ENCODE assay signal across 27 mouse cellular contexts in the genomic region with DNA sequence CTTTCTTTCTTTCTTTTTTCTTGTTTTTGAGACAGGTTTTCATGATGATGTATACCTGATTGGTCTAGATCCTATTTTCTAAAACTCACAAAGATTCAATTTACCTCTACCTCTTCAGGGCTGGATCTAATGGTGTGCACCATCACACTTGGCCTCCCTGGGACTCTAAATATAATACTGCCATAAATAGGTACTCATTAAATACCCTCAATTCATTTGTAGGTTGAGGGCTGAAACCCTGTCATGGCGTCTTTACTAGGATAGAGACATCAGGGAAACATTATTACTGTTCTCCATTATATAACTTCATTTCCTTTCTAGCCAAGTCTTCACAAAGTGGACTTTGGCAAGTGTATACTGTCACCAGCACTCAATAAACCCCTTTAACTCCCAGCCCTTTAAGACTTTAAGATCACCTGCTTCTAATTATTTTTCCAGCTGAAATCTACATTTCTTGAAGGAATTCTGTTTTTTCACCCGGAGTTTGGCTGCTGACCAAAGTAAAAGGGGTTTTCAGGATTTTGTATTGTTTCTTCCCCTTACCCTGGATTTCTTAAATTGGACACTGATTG.
A peak's percentile ranks its signal among the peaks of the same experiment; 100 is the strongest.
DNase-seq lines count a peak whose midpoint lies in the region; ATAC-seq and TF ChIP-seq lines count a peak whose summit lies in the region.
"Had no signal": no experiment of that assay in that cellular context is flagged by ENCODE, and none has a peak within 500 bp of the region (broad histone marks: within the 10 kb centered on the region; RNA-seq: fewer than 3 reads in every experiment).

No protein-coding gene starts in this region.

- no peak overlapping the region for H3K9ac ChIP-seq in limb, embryonic 11.5 days (ENCODE audit: low read length)
- no peak overlapping the region for H3K9ac ChIP-seq in limb, embryonic 14.5 days (ENCODE audit: low read depth, low read length, severe bottlenecking)
- H3K9ac ChIP-seq: embryonic facial prominence, embryonic 13.5 days; forebrain, embryonic 12.5 days; forebrain, embryonic 15.5 days; heart, embryonic 13.5 days; hindbrain, embryonic 12.5 days; hindbrain, embryonic 15.5 days had no signal

- no peaks in the 10 kb centered on the region for H3K36me3 ChIP-seq in limb, embryonic 11.5 days (ENCODE audit: control insufficient read depth, insufficient read depth, low read length)
- H3K36me3 ChIP-seq in limb, embryonic 10.5 days = no peaks in the 10 kb centered on the region; the same call in 1 of the 2 replicates
- H3K36me3 ChIP-seq in limb, embryonic 14.5 days (ENCODE audit: control insufficient read depth, insufficient read depth, low read length) = no peaks in the 10 kb centered on the region
- H3K36me3 ChIP-seq in forebrain, embryonic 10.5 days (replicated peaks) = no peaks in the 10 kb centered on the region
- H3K36me3 ChIP-seq: embryonic facial prominence, embryonic 13.5 days; forebrain, embryonic 12.5 days; forebrain, embryonic 15.5 days; G1E; hindbrain, embryonic 12.5 days; hindbrain, embryonic 15.5 days had no signal

- no peak overlapping the region for H3K4me2 ChIP-seq in limb, embryonic 11.5 days (ENCODE audit: low read depth, severe bottlenecking)
- H3K4me2 ChIP-seq in limb, embryonic 14.5 days (replicated peaks; ENCODE audit: low read depth, low read length, severe bottlenecking) = no peak overlapping the region
- H3K4me2 ChIP-seq: embryonic facial prominence, embryonic 13.5 days; forebrain, embryonic 12.5 days; forebrain, embryonic 15.5 days; heart, embryonic 13.5 days; hindbrain, embryonic 12.5 days; hindbrain, embryonic 15.5 days had no signal

- DNase-seq in limb, embryonic 11.5 days (ENCODE audit: low spot score) = no peak
- no peak for DNase-seq in limb, embryonic 10.5 days (ENCODE audit: low spot score)
- DNase-seq in forelimb bud, embryonic 11.5 days (ENCODE audit: low read depth, low spot score) = peak; percentile 59
- DNase-seq in limb, embryonic 14.5 days (ENCODE audit: low spot score) = peak; percentile 85
- no peak for DNase-seq in forebrain, embryonic 10.5 days (ENCODE audit: extremely low spot score, low spot score)
- DNase-seq in right cerebral cortex, postnatal 4 days = no peak
- DNase-seq: adrenal gland, adult 2 months; adrenal gland, postnatal 14 days; B cell, adult 2 months; cerebellum, adult 11 months; cerebellum, adult 2 months; cerebellum, adult 9-11 months; cerebellum, postnatal 25 days; gastrocnemius, postnatal 10 days; gastrocnemius, postnatal 36 days; heart, adult 2 months; heart, postnatal 14 days had no signal

- H3K9me3 ChIP-seq in limb, embryonic 11.5 days (ENCODE audit: control insufficient read depth, low read length) = no peaks in the 10 kb centered on the region; the same call in 1 of the 2 replicates
- H3K9me3 ChIP-seq in limb, embryonic 10.5 days (replicated peaks) = 0 out of 2 replicates have a peak, but pooled peaks cover 6% of the 10 kb centered on the region
- H3K9me3 ChIP-seq in limb, embryonic 14.5 days (ENCODE audit: control insufficient read depth, low read length) = peaks cover 29% of the 10 kb centered on the region
- H3K9me3 ChIP-seq in forebrain, embryonic 10.5 days = peaks cover 11% of the 10 kb centered on the region; the same call in 1 of the 2 replicates
- H3K9me3 ChIP-seq: forebrain, embryonic 15.5 days; G1E; heart, embryonic 10.5 days; hindbrain, embryonic 15.5 days had no signal

- H3K27ac ChIP-seq in limb, embryonic 11.5 days (replicated peaks; ENCODE audit: low read depth, low read length) = no peak overlapping the region
- H3K27ac ChIP-seq in limb, embryonic 10.5 days = no peak overlapping the region
- no peak overlapping the region; the same call in 1 of the 2 replicates for H3K27ac ChIP-seq in limb, embryonic 14.5 days (replicated peaks; ENCODE audit: low read depth, low read length)
- no peak overlapping the region for H3K27ac ChIP-seq in forebrain, embryonic 10.5 days
- H3K27ac ChIP-seq: embryonic facial prominence, embryonic 13.5 days; forebrain, embryonic 12.5 days; forebrain, embryonic 15.5 days; heart, adult 2 months; heart, embryonic 10.5 days; heart, embryonic 13.5 days; hindbrain, embryonic 12.5 days; hindbrain, embryonic 15.5 days had no signal

- H3K4me1 ChIP-seq in limb, embryonic 11.5 days (ENCODE audit: control insufficient read depth, insufficient read depth, low read length) = no peaks in the 10 kb centered on the region
- 0 out of 2 replicates have a peak, but pooled peaks cover 4% of the 10 kb centered on the region for H3K4me1 ChIP-seq in limb, embryonic 10.5 days
- H3K4me1 ChIP-seq in limb, embryonic 14.5 days (ENCODE audit: control insufficient read depth, insufficient read depth, low read length) = no peaks in the 10 kb centered on the region; the same call in 1 of the 2 replicates
- H3K4me1 ChIP-seq in forebrain, embryonic 10.5 days = no peaks in the 10 kb centered on the region
- H3K4me1 ChIP-seq: embryonic facial prominence, embryonic 13.5 days; forebrain, embryonic 12.5 days; forebrain, embryonic 15.5 days; heart, embryonic 10.5 days; heart, embryonic 13.5 days; hindbrain, embryonic 12.5 days; hindbrain, embryonic 15.5 days had no signal

- TF ChIP-seq POLR2A in limb, embryonic 14.5 days (IDR thresholded peaks at IDR 0.05; ENCODE audit: borderline replicate concordance, extremely low read depth, insufficient read depth, insufficient read length) = no peak

- peak; percentile 67; the same call in 1 of the 2 replicates for ATAC-seq in limb, embryonic 11.5 days (ENCODE audit: insufficient number of reproducible peaks, low FRiP score, low TSS enrichment, low read depth)
- ATAC-seq in limb, embryonic 14.5 days (ENCODE audit: low FRiP score, low read depth) = peak; percentile 92
- ATAC-seq: forebrain, embryonic 15.5 days; Patski had no signal

- WGBS in limb, embryonic 11.5 days = 31% methylated on average over 2 of the region's 2 CpGs
- WGBS in limb, embryonic 10.5 days = 44% methylated on average over 2 of the region's 2 CpGs
- WGBS in limb, embryonic 14.5 days = 25% methylated on average over 2 of the region's 2 CpGs
- WGBS in forebrain, embryonic 10.5 days = 91% methylated on average over 2 of the region's 2 CpGs

- no peaks in the 10 kb centered on the region for H3K27me3 ChIP-seq in limb, embryonic 11.5 days (ENCODE audit: control insufficient read depth, insufficient read depth, low read length)
- no peaks in the 10 kb centered on the region for H3K27me3 ChIP-seq in limb, embryonic 10.5 days (ENCODE audit: low read depth, poor library complexity, severe bottlenecking)
- H3K27me3 ChIP-seq in limb, embryonic 14.5 days (ENCODE audit: control insufficient read depth, insufficient read depth, low read length) = no peaks in the 10 kb centered on the region
- H3K27me3 ChIP-seq in forebrain, embryonic 10.5 days (ENCODE audit: poor library complexity, severe bottlenecking) = no peaks in the 10 kb centered on the region
- H3K27me3 ChIP-seq: CH12.LX; embryonic facial prominence, embryonic 13.5 days; forebrain, embryonic 12.5 days; forebrain, embryonic 15.5 days; heart, embryonic 13.5 days; hindbrain, embryonic 12.5 days; hindbrain, embryonic 15.5 days; Patski had no signal

- no peak overlapping the region for H3K4me3 ChIP-seq in limb, embryonic 11.5 days (ENCODE audit: low read depth, low read length)
- no peak overlapping the region for H3K4me3 ChIP-seq in limb, embryonic 10.5 days
- no peak overlapping the region for H3K4me3 ChIP-seq in limb, embryonic 14.5 days (replicated peaks; ENCODE audit: low read length)
- H3K4me3 ChIP-seq in forebrain, embryonic 10.5 days = no peak overlapping the region
- H3K4me3 ChIP-seq: embryonic facial prominence, embryonic 13.5 days; forebrain, embryonic 12.5 days; forebrain, embryonic 15.5 days; heart, adult 2 months; heart, embryonic 10.5 days; heart, embryonic 13.5 days; hindbrain, embryonic 12.5 days; hindbrain, embryonic 15.5 days had no signal

Comparison
In these comparisons a context has a peak if more than half of its experiments do, and no peak if none do; other contexts are left out.
1. DNase-seq: peak in forelimb bud, embryonic 11.5 days (single experiment) and limb, embryonic 14.5 days (single experiment); none in limb, embryonic 11.5 days (single experiment), limb, embryonic 10.5 days (single experiment), forebrain, embryonic 10.5 days (single experiment) and right cerebral cortex, postnatal 4 days (single experiment).